Mouse (Mus musculus) midbrain, embryonic 12.5 days (tissue): ENCODE results near the gene Nenf. TPM values are rescaled to one million over a fixed set of nuclear protein-coding genes. Genes with fewer than 3 reads are reported as not detected.

Experiments used
- ATAC-seq: fragments of 200-750 bp; cut with Nextera tagmentation; 2 replicates; pipeline ENCODE4 v1.8.0; 2017; ENCODE audit warnings: low read depth, moderate TSS enrichment, moderate library complexity; ENCODE audit not compliant: low FRiP score
- H3K27ac ChIP-seq: fragments of 300-500 bp; sonication (generic); replicated peaks from 2 replicates; pipeline ENCODE4 v1.5.1; 2016; ENCODE audit warnings: mild to moderate bottlenecking
- H3K27me3 ChIP-seq: fragments of 300-500 bp; sonication (generic); 2 replicates; pipeline ENCODE4 v1.6.1; 2016; ENCODE audit warnings: mild to moderate bottlenecking
- H3K36me3 ChIP-seq: fragments of 300-500 bp; sonication (generic); 2 replicates; pipeline ENCODE4 v1.6.1; 2016
- H3K4me1 ChIP-seq: fragments of 300-500 bp; sonication (generic); 2 replicates; pipeline ENCODE4 v1.6.1; 2016
- H3K4me2 ChIP-seq: fragments of 300-500 bp; sonication (generic); replicated peaks from 2 replicates; pipeline ENCODE4 v1.6.1; 2016; ENCODE audit warnings: mild to moderate bottlenecking, moderate library complexity
- H3K4me3 ChIP-seq: fragments of 300-500 bp; sonication (generic); 2 replicates; pipeline ENCODE4 v1.5.1; 2016; ENCODE audit warnings: mild to moderate bottlenecking
- H3K9ac ChIP-seq: fragments of 300-500 bp; sonication (generic); replicated peaks from 2 replicates; pipeline ENCODE4 v1.6.1; 2016; ENCODE audit warnings: mild to moderate bottlenecking, moderate library complexity
- H3K9me3 ChIP-seq: fragments of 300-500 bp; sonication (generic); 2 replicates; pipeline ENCODE4 v1.6.1; 2016; ENCODE audit warnings: mild to moderate bottlenecking
- WGBS: fragments of 180-500 bp; shearing (Covaris S2); methylation state at CpG from one replicate; pipeline ENCODE4 v1.1.7; 2016; 5-methylcytosine and 5-hydroxymethylcytosine counted together
- polyA plus RNA-seq: library from polyadenylated mRNA; unstranded; fragments of >200 nt; fragmentation: Nextera tagmentation; extraction: Ambion mirVana; gene quantifications from 2 replicates; pipeline ENCODE4 v1.2.1, GENCODE M21; 2016

Nenf gene
- polyA plus RNA-seq, 1 experiment from 2014 or later, result 77.4 TPM

DNA sequence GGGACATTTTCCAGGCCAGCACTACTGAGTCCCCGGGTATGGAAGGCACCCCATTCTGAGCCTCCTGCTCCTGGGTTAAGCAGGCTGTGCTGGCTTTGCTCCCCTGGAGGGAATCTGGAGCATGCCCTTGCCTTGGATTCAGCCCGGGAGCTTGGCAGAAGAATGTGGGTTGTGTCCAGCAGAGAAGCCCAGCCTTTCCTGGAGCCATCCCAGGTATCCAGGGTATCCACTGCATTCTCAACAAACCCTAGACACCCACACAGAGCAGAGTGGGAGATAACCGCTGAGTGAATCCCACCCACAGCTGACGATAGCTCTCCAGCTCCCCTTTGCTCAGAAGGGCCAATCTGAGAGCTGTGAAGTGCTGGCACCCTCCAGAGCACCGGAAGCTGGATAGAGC is 21.5 kb downstream of the Nenf start:
- H3K4me1 ChIP-seq, result no peaks in the 10 kb centered on the region
- H3K36me3 ChIP-seq, result no peaks in the 10 kb centered on the region
- H3K4me2 ChIP-seq, result no peak overlapping the region
- H3K9me3 ChIP-seq, result no peaks in the 10 kb centered on the region
- H3K9ac ChIP-seq, result no peak overlapping the region
- H3K27me3 ChIP-seq, result no peaks in the 10 kb centered on the region
- 74% methylated on average over 5 of the region's 5 CpGs for WGBS
- no peak for ATAC-seq
- H3K4me3 ChIP-seq, result no peak overlapping the region
- H3K27ac ChIP-seq, result no peak overlapping the region

DNA sequence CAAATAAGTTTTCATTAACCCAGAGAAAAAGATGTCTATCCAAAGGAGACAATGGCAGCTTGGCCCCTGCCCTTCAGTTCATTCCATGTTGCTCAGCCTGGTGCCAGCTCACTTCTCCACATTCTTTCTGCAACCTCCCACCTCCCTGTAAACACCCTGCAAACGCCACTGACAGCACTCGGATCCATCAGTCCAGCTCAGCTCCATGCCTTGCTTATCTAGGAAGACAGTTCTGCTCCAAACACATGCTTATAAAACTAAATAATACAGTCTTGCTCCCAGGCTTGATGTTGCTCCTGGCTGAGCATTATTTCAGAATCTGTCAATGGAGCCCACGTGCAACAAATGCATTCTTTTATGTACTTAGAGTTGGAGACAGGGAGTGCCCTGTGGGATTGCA is 22.2 kb downstream of the Nenf start:
- H3K4me1 ChIP-seq, result no peaks in the 10 kb centered on the region
- no peak overlapping the region for H3K4me2 ChIP-seq
- no peak overlapping the region for H3K9ac ChIP-seq
- no peaks in the 10 kb centered on the region for H3K36me3 ChIP-seq
- H3K27ac ChIP-seq, result no peak overlapping the region
- no peaks in the 10 kb centered on the region for H3K9me3 ChIP-seq
- 45% methylated on average over 3 of the region's 3 CpGs for WGBS
- no peak overlapping the region for H3K4me3 ChIP-seq
- no peak for ATAC-seq
- no peaks in the 10 kb centered on the region for H3K27me3 ChIP-seq

DNA sequence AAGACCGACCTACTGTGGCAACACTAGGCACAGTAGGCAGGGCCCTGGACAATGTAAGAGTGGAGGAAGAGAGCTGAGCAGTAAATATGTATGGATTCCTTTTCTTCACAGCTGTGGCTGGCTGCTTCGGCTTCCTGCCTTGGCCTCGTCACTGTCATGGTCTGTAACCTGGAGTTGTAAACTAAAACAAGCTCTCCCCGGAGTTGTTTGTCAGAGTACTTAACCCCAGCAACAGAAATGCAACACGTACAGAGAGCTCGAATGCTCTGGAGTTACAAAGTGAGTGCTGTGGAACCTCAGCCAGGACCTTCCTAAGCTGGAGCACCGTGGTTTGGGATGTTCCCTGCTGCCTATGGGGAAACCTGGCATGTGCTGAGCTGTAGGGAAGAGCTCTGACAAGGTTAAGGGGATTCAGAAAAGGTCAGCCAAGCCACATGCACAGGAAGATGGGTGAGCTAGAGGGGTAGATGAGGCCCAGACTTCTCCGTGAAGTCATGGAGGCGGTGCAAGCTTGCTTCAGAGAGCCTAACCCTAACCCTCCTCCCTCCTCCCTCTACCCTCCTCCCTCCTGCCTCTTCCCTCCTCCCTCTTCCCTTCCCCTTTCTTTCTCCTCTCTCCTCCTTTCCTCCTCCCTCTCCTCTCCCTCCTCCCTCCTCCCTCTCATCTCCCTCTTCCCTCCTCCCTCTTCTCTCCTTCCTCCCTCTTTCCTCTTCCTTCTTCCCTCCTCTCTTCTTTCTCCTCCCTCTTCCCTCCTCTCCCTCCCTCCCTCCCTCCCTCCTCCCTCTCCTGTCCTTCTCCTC is 23.8 kb downstream of the Nenf start:
- no peak for ATAC-seq
- no peak overlapping the region for H3K4me2 ChIP-seq
- H3K9ac ChIP-seq, result no peak overlapping the region
- no peaks in the 10 kb centered on the region for H3K36me3 ChIP-seq
- H3K27me3 ChIP-seq, result no peaks in the 10 kb centered on the region
- no peak overlapping the region for H3K27ac ChIP-seq
- no peak overlapping the region for H3K4me3 ChIP-seq
- no peaks in the 10 kb centered on the region for H3K4me1 ChIP-seq
- 74% methylated on average over 9 of the region's 9 CpGs for WGBS
- no peaks in the 10 kb centered on the region for H3K9me3 ChIP-seq

DNA sequence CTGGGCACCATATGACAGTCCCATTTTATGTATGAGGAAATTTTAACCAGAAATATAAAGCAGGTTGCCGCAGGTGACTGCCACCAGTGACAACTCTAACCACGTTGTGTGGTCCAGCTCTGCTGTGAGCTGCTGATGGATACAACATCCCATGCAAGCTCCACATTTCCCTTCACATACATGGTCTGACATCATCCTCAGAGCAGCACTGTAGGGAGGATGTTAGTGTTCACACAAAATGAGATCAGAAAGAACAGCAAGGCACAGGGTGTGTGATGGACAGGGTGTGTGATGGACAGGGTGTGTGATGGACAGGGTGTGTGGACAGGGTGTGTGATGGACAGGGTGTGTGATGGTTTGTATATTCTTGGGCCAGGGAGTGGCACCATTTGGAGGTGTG is 24.9 kb downstream of the Nenf start:
- no peaks in the 10 kb centered on the region for H3K9me3 ChIP-seq
- WGBS, result 76% methylated on average over 2 of the region's 2 CpGs
- no peak overlapping the region for H3K4me3 ChIP-seq
- H3K27ac ChIP-seq, result no peak overlapping the region
- no peak overlapping the region for H3K9ac ChIP-seq
- H3K27me3 ChIP-seq, result no peaks in the 10 kb centered on the region
- H3K36me3 ChIP-seq, result no peaks in the 10 kb centered on the region
- no peak overlapping the region for H3K4me2 ChIP-seq
- no peak for ATAC-seq
- H3K4me1 ChIP-seq, result no peaks in the 10 kb centered on the region

DNA sequence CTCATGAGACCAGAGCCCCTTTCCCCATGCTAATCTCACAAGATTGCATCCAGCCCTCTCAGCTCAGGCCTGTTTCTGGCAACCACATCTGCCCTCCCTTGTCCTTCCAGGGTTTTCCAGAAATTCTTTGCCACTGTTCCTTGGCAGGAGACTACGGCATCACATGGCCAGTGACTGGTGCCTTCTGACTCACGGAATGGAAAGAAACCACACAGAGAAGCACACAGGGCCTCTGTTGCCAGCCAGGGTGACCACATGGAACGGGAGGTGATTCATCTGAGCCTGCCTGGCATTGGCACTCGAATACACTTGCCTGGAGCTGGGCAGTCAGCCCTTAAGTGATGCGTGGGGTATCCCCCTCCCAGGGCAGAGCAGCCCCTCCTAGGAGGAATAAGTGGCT is 25.6 kb downstream of the Nenf start:
- ATAC-seq, result no peak
- H3K27ac ChIP-seq, result no peak overlapping the region
- 75% methylated on average over 5 of the region's 5 CpGs for WGBS
- H3K9ac ChIP-seq, result no peak overlapping the region
- H3K36me3 ChIP-seq, result no peaks in the 10 kb centered on the region
- no peaks in the 10 kb centered on the region for H3K27me3 ChIP-seq
- H3K4me2 ChIP-seq, result no peak overlapping the region
- no peaks in the 10 kb centered on the region for H3K4me1 ChIP-seq
- H3K4me3 ChIP-seq, result no peak overlapping the region
- H3K9me3 ChIP-seq, result no peaks in the 10 kb centered on the region

DNA sequence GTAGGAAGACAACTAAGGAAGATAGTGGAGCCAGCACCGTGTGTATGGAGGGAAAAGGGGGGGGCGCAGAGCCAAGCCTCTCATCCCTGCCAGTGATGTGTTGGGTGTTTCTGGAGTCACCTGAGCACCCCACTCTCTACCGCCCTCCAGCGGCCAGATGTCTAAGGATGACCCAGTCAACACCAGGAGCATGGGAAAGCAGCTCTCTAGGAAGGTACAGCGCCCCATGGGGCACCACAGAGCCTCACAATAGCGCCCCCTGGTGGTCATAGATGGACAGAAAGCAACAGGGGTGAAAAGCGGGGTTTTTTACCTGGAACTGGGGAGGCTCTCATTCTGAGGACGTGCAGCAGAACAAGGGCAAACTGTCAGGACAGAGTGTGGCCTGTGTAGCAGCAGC is 29.2 kb downstream of the Nenf start:
- 26% methylated on average over 8 of the region's 8 CpGs for WGBS
- Histone ChIP-seq H3K4me1 (no peaks in the 10 kb centered on the region), H3K4me3 (no peak overlapping the region), H3K27ac (no peak overlapping the region), H3K9me3 (no peaks in the 10 kb centered on the region), H3K4me2 (no peak overlapping the region), H3K36me3 (no peaks in the 10 kb centered on the region), H3K9ac (no peak overlapping the region), H3K27me3 (no peaks in the 10 kb centered on the region)
- no peak for ATAC-seq

DNA sequence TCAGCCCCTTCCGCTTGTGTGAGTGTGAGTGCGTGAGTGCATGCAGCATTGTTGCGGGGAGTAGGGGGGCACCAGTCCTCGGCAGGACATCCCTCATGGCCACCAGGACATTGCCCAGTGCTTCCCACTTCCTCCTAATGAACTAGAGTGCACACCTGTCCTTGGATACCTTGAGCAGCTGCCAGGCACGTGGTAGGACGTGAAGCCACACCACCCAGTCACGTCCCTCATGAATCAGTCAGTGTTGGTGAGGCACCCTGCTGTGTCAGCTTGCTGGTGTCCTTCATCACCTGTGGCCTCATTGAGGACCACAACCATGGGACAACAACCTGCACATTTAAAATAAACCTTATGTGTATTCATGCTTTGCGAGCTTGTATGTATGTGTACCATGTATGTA is 33.5 kb downstream of the Nenf start:
- Histone ChIP-seq H3K27ac (no peak overlapping the region), H3K4me1 (no peaks in the 10 kb centered on the region), H3K9me3 (no peaks in the 10 kb centered on the region), H3K4me2 (no peak overlapping the region), H3K9ac (no peak overlapping the region), H3K27me3 (no peaks in the 10 kb centered on the region), H3K4me3 (no peak overlapping the region), H3K36me3 (no peaks in the 10 kb centered on the region)
- 82% methylated on average over 8 of the region's 8 CpGs for WGBS
- ATAC-seq, result no peak

DNA sequence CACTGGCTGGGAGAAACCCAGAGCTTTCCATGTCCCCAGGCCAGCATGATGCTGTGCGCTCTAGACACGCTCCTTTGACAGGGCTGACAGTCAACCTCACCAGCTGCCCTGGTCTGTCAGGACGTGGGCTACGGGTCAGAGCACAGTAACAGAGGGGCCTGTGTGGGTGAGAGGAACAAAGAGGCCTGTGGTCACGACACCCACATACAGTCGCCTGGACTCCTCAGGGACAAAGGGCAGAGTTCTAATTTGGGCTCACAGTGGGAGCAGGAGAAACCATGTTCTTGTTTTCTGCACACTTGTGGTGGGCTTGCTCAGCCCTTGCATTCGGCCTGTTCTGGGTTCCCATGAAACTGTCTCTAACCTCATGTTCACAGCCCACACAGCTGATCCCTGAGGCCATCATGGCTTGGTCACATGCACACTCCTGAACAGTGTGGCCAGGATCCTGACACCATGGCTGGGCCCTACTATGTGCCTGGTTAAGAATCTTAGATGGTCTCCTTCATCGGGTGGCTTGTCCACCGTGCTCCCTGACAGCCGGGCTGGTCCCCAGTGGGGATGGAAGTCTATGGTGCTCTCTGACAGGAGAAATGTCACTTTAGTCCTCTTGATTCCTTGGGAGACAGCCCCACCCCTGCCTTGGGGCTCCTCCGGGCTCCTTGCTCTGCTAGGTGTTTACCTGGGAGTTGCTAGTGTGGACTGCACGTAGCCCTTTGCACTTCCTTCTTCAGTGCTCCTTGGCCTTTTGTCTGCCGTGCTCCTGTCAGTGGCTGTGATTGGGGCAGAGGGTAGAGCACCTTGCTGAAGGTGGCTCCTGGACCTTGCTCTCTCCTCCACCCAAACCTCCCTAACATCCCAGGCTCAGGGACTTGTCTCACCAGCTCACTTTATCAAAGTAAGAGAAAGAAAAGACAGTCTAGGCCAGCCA is 34.6 kb downstream of the Nenf start:
- no peak overlapping the region for H3K4me3 ChIP-seq
- H3K27ac ChIP-seq, result no peak overlapping the region
- H3K9me3 ChIP-seq, result no peaks in the 10 kb centered on the region
- no peaks in the 10 kb centered on the region for H3K4me1 ChIP-seq
- no peak for ATAC-seq
- 82% methylated on average over 13 of the region's 13 CpGs for WGBS
- H3K4me2 ChIP-seq, result no peak overlapping the region
- no peak overlapping the region for H3K9ac ChIP-seq
- H3K36me3 ChIP-seq, result no peaks in the 10 kb centered on the region
- H3K27me3 ChIP-seq, result no peaks in the 10 kb centered on the region

DNA sequence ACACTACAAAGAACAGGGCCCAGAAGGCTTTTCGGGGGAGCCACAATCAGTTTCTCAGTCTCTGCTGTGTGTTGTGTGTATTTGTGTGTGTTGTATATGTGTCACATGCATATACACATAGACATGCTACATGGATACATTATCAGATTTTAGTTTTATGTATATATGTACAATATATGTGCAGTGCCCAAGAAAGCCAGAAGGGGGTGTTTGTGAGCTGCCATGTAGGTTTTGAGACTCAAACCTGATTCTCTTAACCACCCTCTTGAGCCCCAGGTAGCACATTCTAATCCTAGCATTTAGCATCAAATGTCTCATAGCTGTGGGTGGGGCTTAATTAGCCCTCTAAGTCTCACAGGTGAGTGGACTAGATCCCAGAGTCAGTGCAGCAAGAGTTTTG is 35.7 kb downstream of the Nenf start:
- Histone ChIP-seq H3K9me3 (no peaks in the 10 kb centered on the region), H3K27me3 (no peaks in the 10 kb centered on the region), H3K36me3 (no peaks in the 10 kb centered on the region), H3K4me1 (no peaks in the 10 kb centered on the region), H3K9ac (no peak overlapping the region), H3K27ac (no peak overlapping the region), H3K4me3 (no peak overlapping the region), H3K4me2 (no peak overlapping the region)
- 92% methylated on average over 1 of the region's 1 CpGs for WGBS
- ATAC-seq, result no peak

DNA sequence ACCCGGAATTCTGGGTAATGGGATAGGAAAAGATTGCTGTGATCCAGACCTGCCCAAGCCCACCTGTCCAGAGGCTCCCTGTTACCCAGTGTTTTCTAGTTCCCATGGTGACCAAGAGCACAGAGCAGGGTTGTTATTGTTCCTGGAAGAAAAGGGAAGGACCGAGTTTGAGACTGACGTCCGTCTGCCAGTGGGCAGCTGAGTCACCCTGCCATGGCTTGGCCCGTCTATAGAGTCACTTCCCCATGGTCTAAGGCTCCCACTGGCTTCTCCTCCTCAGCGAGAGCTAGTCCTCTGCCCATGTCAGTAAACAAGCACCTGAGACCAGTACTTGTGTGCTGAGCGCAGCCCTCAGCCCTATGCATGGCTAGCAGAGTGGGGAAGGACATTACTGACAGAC is 36.8 kb downstream of the Nenf start:
- 0 out of 2 replicates have a peak, but pooled peaks cover 2% of the 10 kb centered on the region for H3K4me1 ChIP-seq
- no peak overlapping the region for H3K27ac ChIP-seq
- H3K27me3 ChIP-seq, result no peaks in the 10 kb centered on the region; the same call in 1 of the 2 replicates
- H3K4me2 ChIP-seq, result no peak overlapping the region
- H3K9me3 ChIP-seq, result no peaks in the 10 kb centered on the region
- 58% methylated on average over 7 of the region's 7 CpGs for WGBS
- ATAC-seq, result no peak
- no peak overlapping the region for H3K4me3 ChIP-seq
- H3K36me3 ChIP-seq, result no peaks in the 10 kb centered on the region
- no peak overlapping the region for H3K9ac ChIP-seq

DNA sequence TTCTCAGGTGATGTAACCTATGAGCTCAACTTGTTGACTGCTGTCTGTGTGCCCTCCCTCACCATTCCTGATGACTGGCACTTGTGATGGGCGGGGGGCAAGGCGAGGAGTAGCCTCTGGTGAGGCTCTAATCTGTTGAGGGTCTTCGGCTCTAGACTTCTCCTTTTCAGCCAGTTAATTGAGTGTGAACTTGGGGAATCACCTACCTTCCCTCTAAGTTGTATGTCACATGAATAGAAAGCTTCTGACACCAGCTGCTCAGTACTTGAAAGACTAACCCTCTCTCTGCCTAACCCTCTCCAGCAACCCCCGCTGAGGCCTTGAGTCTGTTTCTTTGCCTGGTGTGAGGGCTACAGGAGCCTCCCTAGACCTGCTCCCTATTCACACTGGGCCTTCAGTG is 39.7 kb downstream of the Nenf start:
- H3K4me3 ChIP-seq, result no peak overlapping the region
- H3K27ac ChIP-seq, result no peak overlapping the region
- H3K9me3 ChIP-seq, result no peaks in the 10 kb centered on the region
- 0 out of 2 replicates have a peak, but pooled peaks cover 2% of the 10 kb centered on the region for H3K4me1 ChIP-seq
- no peak overlapping the region for H3K9ac ChIP-seq
- 77% methylated on average over 4 of the region's 4 CpGs for WGBS
- no peaks in the 10 kb centered on the region; the same call in 1 of the 2 replicates for H3K27me3 ChIP-seq
- no peaks in the 10 kb centered on the region for H3K36me3 ChIP-seq
- no peak for ATAC-seq
- no peak overlapping the region for H3K4me2 ChIP-seq

DNA sequence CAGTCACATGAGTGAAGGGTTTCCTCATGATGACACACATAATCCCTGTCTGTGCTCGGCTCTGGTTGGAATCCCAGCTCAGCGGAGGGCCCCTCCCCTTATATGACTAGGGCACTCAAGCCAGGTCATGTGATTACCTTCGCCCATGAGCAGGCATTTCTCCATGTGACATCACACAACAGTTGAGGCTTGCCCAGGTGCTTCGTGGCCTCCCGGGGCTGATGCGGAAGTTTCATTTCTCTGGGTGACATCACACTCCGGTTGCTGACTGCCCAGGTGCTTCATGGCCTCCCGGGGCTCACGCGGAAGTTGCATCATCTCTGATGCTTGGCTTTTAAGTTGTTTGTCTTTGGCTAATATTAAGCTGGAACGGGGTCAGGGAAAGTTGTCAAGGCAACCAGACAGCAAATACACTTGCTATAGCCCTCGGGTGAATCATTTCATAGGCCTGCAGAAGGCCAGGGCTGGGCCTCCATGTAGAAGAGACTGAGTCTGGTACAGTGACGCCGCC is 40.4 kb downstream of the Nenf start:
- 0 out of 2 replicates have a peak, but pooled peaks cover 2% of the 10 kb centered on the region for H3K4me1 ChIP-seq
- no peak overlapping the region for H3K4me3 ChIP-seq
- H3K9ac ChIP-seq, result no peak overlapping the region
- H3K36me3 ChIP-seq, result no peaks in the 10 kb centered on the region
- H3K27me3 ChIP-seq, result no peaks in the 10 kb centered on the region; the same call in 1 of the 2 replicates
- WGBS, result 80% methylated on average over 14 of the region's 14 CpGs
- no peak for ATAC-seq
- no peaks in the 10 kb centered on the region for H3K9me3 ChIP-seq
- no peak overlapping the region for H3K4me2 ChIP-seq
- H3K27ac ChIP-seq, result no peak overlapping the region
